Mouse (Mus musculus) heart, embryonic 13.5 days (tissue): ENCODE data around the gene Cyp2j13. TPM values are rescaled to one million over a fixed set of nuclear protein-coding genes. Genes with fewer than 3 reads are reported as not detected.

Experiments
- polyA plus RNA-seq: library from polyadenylated mRNA; unstranded; fragments of >200 nt; fragmentation: Nextera tagmentation; extraction: Ambion mirVana; gene quantifications from 2 replicates; pipeline ENCODE4 v1.2.1, GENCODE M21; 2015

The Cyp2j13 gene
- polyA plus RNA-seq, 1 experiment from 2014 or later = not detected

Other genes starting within 250 kb of the Cyp2j13 start
- gene Hook1, start 110.3 kb downstream of the Cyp2j13 start, polyA plus RNA-seq = 5.5 and 6.3 TPM in 2 replicates
- not detected in 2 replicates for gene Cyp2j12, start 63.6 kb upstream of the Cyp2j13 start, polyA plus RNA-seq
- not detected in 2 replicates for gene Cyp2j7, start 159.1 kb upstream of the Cyp2j13 start, polyA plus RNA-seq